In genomic region chr19:38029292-38029691, GRCm38 (mm10) we compare ENCODE assay signal across 15 mouse cellular contexts. TPM values are rescaled to one million over a fixed set of nuclear protein-coding genes. Genes with fewer than 3 reads are reported as not detected.
DNase-seq lines count a peak whose midpoint lies in the region; ATAC-seq and TF ChIP-seq lines count a peak whose summit lies in the region.
"Had no signal": no experiment of that assay in that cellular context is flagged by ENCODE, and none has a peak within 500 bp of the region (broad histone marks: within the 10 kb centered on the region; RNA-seq: fewer than 3 reads in every experiment).

No protein-coding gene starts in this region.

- 78% methylated on average over 3 of the region's 3 CpGs for WGBS in heart, embryonic 15.5 days
- 71% methylated on average over 3 of the region's 3 CpGs for WGBS in liver, embryonic 12.5 days (ENCODE audit: insufficient replicate concordance)
- 79% methylated on average over 3 of the region's 3 CpGs for WGBS in liver, embryonic 11.5 days
- 57% methylated on average over 3 of the region's 3 CpGs for WGBS in intestine, embryonic 16.5 days

- no peaks in the 10 kb centered on the region for H3K9me3 ChIP-seq in heart, embryonic 15.5 days (replicated peaks)
- H3K9me3 ChIP-seq in liver, embryonic 12.5 days (replicated peaks): no peaks in the 10 kb centered on the region
- H3K9me3 ChIP-seq in liver, embryonic 11.5 days (ENCODE audit: control insufficient read depth, low read length): no peaks in the 10 kb centered on the region
- no peaks in the 10 kb centered on the region for H3K9me3 ChIP-seq in CH12.LX (replicated peaks; ENCODE audit: low read length)
- H3K9me3 ChIP-seq in intestine, embryonic 16.5 days (ENCODE audit: control insufficient read depth, low read length): no peaks in the 10 kb centered on the region
- H3K9me3 ChIP-seq: heart, embryonic 12.5 days; hindbrain, embryonic 15.5 days; midbrain, embryonic 10.5 days had no signal

- no peaks in the 10 kb centered on the region for H3K36me3 ChIP-seq in heart, embryonic 15.5 days
- no peaks in the 10 kb centered on the region for H3K36me3 ChIP-seq in liver, embryonic 12.5 days
- no peaks in the 10 kb centered on the region for H3K36me3 ChIP-seq in liver, embryonic 11.5 days (ENCODE audit: control insufficient read depth, insufficient read depth, low read length)
- H3K36me3 ChIP-seq in CH12.LX (replicated peaks in 1 of 2; ENCODE audit: control insufficient read depth in 1 of 2, insufficient read depth in 1 of 2, low read length in 1 of 2): no peaks in the 10 kb centered on the region
- no peaks in the 10 kb centered on the region for H3K36me3 ChIP-seq in intestine, embryonic 16.5 days (ENCODE audit: control insufficient read depth, insufficient read depth, low read length)
- H3K36me3 ChIP-seq: heart, embryonic 12.5 days; hindbrain, embryonic 15.5 days; midbrain, embryonic 10.5 days had no signal

- no peak for TF ChIP-seq EP300 in CH12.LX (IDR thresholded peaks at IDR 0.05; ENCODE audit: low read length)

- H3K27me3 ChIP-seq in heart, embryonic 15.5 days: 0 out of 2 replicates have a peak, but pooled peaks cover 4% of the 10 kb centered on the region
- peaks cover 28% of the 10 kb centered on the region for H3K27me3 ChIP-seq in liver, embryonic 12.5 days (replicated peaks)
- peaks cover 3% of the 10 kb centered on the region; the same call in 1 of the 2 replicates for H3K27me3 ChIP-seq in liver, embryonic 11.5 days (replicated peaks; ENCODE audit: control insufficient read depth, insufficient read depth, low read length)
- no peaks in the 10 kb centered on the region for H3K27me3 ChIP-seq in CH12.LX (replicated peaks)
- H3K27me3 ChIP-seq in intestine, embryonic 16.5 days (replicated peaks; ENCODE audit: control insufficient read depth, insufficient read depth, low read length): no peaks in the 10 kb centered on the region
- H3K27me3 ChIP-seq: heart, embryonic 12.5 days; Patski had no signal

- H3K27ac ChIP-seq in heart, embryonic 15.5 days: peak overlapping the region; percentile 31; the same call in 1 of the 2 replicates
- H3K27ac ChIP-seq in liver, embryonic 12.5 days: peak overlapping the region; percentile 40; the same call in 1 of the 2 replicates
- no peak overlapping the region for H3K27ac ChIP-seq in liver, embryonic 11.5 days (ENCODE audit: low read depth, low read length)
- H3K27ac ChIP-seq in CH12.LX (ENCODE audit: insufficient read depth, low read depth): no peak overlapping the region
- peak overlapping the region; percentile 77 for H3K27ac ChIP-seq in intestine, embryonic 16.5 days (ENCODE audit: low read length)
- H3K27ac ChIP-seq: hindbrain, embryonic 15.5 days; liver, embryonic 14.5 days; midbrain, embryonic 10.5 days had no signal

- H3K4me3 ChIP-seq in heart, embryonic 15.5 days: no peak overlapping the region
- no peak overlapping the region for H3K4me3 ChIP-seq in liver, embryonic 12.5 days
- no peak overlapping the region for H3K4me3 ChIP-seq in liver, embryonic 11.5 days (ENCODE audit: low read depth, low read length)
- H3K4me3 ChIP-seq in CH12.LX (replicated peaks in 1 of 3; ENCODE audit: low read depth in 2 of 3, low read length in 2 of 3, poor library complexity in 1 of 3): no peak overlapping the region
- no peak overlapping the region for H3K4me3 ChIP-seq in intestine, embryonic 16.5 days (ENCODE audit: low read length)
- H3K4me3 ChIP-seq: heart, embryonic 12.5 days; hindbrain, embryonic 15.5 days; midbrain, embryonic 10.5 days had no signal

- ATAC-seq in heart, embryonic 15.5 days (replicated peaks; ENCODE audit: insufficient number of reproducible peaks, insufficient read depth, low FRiP score, low read depth): no peak
- ATAC-seq in liver, embryonic 12.5 days: no peak
- ATAC-seq in liver, embryonic 11.5 days (replicated peaks; ENCODE audit: low FRiP score): no peak
- no peak for ATAC-seq in intestine, embryonic 16.5 days
- ATAC-seq: Patski had no signal

- intact Hi-C loops in heart, postnatal 14 days (cut with DNase I): loop anchor here (2.0 kb wide), 1 partner anchor 14 kb away; the partner anchor contains the start of gene Myof

- H3K4me1 ChIP-seq in heart, embryonic 15.5 days (replicated peaks): peaks cover 46% of the 10 kb centered on the region
- H3K4me1 ChIP-seq in liver, embryonic 12.5 days: peaks cover 40% of the 10 kb centered on the region
- H3K4me1 ChIP-seq in liver, embryonic 11.5 days (replicated peaks; ENCODE audit: control insufficient read depth, insufficient read depth, low read length): peaks cover 8% of the 10 kb centered on the region; the same call in 1 of the 2 replicates
- peaks cover 18 to 72% of the 10 kb centered on the region in 2 experiments for H3K4me1 ChIP-seq in CH12.LX (ENCODE audit: control insufficient read depth in 1 of 2, insufficient read depth in 2 of 2)
- peaks cover 52% of the 10 kb centered on the region for H3K4me1 ChIP-seq in intestine, embryonic 16.5 days (ENCODE audit: control insufficient read depth, insufficient read depth, low read length)
- H3K4me1 ChIP-seq: hindbrain, embryonic 15.5 days had no signal

- dilution Hi-C loops in CH12.LX (cut with MboI; ENCODE audit: extremely low pct_ligation_motif_present, extremely low pct_unique_long_range_greater_than_20kb, low sequenced_read_pairs): no loop called here

- no peak for TF ChIP-seq RAD21 in CH12.LX (IDR thresholded peaks at IDR 0.05; ENCODE audit: low read depth, low read length)

- TF ChIP-seq POLR2A in CH12.LX (IDR thresholded peaks at IDR 0.05; ENCODE audit: low read depth, low read length): no peak

- in situ Hi-C loops in CH12.LX (cut with MboI; ENCODE audit: low pct_ligation_motif_present, low pct_unique_long_range_greater_than_20kb, low sequenced_read_pairs): no loop called here

- H3K79me2 ChIP-seq in CH12.LX (replicated peaks; ENCODE audit: control insufficient read depth, extremely low read depth, insufficient read depth, poor library complexity, severe bottlenecking): no peaks in the 10 kb centered on the region

- no peak overlapping the region for H3K4me2 ChIP-seq in heart, embryonic 15.5 days
- no peak overlapping the region for H3K4me2 ChIP-seq in liver, embryonic 12.5 days
- no peak overlapping the region for H3K4me2 ChIP-seq in liver, embryonic 11.5 days
- H3K4me2 ChIP-seq in CH12.LX (ENCODE audit: insufficient read depth, low read depth, poor library complexity, severe bottlenecking): peak overlapping the region; percentile 60; the same call in 1 of the 2 replicates
- 0 out of 2 replicates have a peak overlapping the region, but pooled peaks have one; percentile 6 for H3K4me2 ChIP-seq in intestine, embryonic 16.5 days (ENCODE audit: low read depth, low read length)
- H3K4me2 ChIP-seq: heart, embryonic 12.5 days; hindbrain, embryonic 15.5 days had no signal

- no peak for DNase-seq in heart, postnatal 14 days
- DNase-seq in liver, embryonic 11.5 days (ENCODE audit: low spot score): no peak
- DNase-seq in CH12.LX (ENCODE audit: extremely low read depth): no peak
- no peak for DNase-seq in yolk sac, embryonic 10.5 days (ENCODE audit: low spot score)
- no peak for DNase-seq in adrenal gland, postnatal 36 days
- DNase-seq: cerebellum, postnatal 14 days; left cerebral cortex, postnatal 4 days had no signal

- no peak overlapping the region for H3K9ac ChIP-seq in heart, embryonic 15.5 days
- H3K9ac ChIP-seq in liver, embryonic 12.5 days: no peak overlapping the region
- no peak overlapping the region for H3K9ac ChIP-seq in liver, embryonic 11.5 days (ENCODE audit: low read depth, low read length)
- H3K9ac ChIP-seq in CH12.LX (ENCODE audit: insufficient read depth, low read depth): peak overlapping the region; percentile 20; the same call in 1 of the 2 replicates
- no peak overlapping the region for H3K9ac ChIP-seq in intestine, embryonic 16.5 days (ENCODE audit: low read depth, low read length)
- H3K9ac ChIP-seq: heart, embryonic 12.5 days; hindbrain, embryonic 15.5 days; liver, embryonic 14.5 days had no signal

- no peak for TF ChIP-seq CTCF in CH12.LX (conservative IDR thresholded peaks at IDR 0.05 in 1 of 2, IDR thresholded peaks at IDR 0.05 in 1 of 2; ENCODE audit: low read depth in 2 of 2, low read length in 2 of 2)

TF ChIP-seq in CH12.LX, 34 proteins besides CTCF, POLR2A, EP300 and RAD21:
- TF ChIP-seq KAT2A (IDR thresholded peaks at IDR 0.05; ENCODE audit: insufficient replicate concordance, low read length): no peak
- no peak for TF ChIP-seq SIN3A (IDR thresholded peaks at IDR 0.05; ENCODE audit: low read length)

RNA-seq across cellular contexts. Expression of gene Myof, which starts 14.1 kb away (rescaled TPM):
- 5.5 and 7.8 TPM in 2 replicates for polyA plus RNA-seq in heart, embryonic 15.5 days (2015; fragmentation: Nextera tagmentation; extraction: Ambion mirVana)
- total RNA-seq in heart, postnatal 14 days (2021): 10 to 100 TPM; 14.3 to 15.9 TPM
- polyA plus RNA-seq in liver, embryonic 12.5 days (2016; fragmentation: Nextera tagmentation; extraction: Ambion mirVana): 0.66 and 0.97 TPM in 2 replicates
- 3.0 and 4.4 TPM in 2 replicates for polyA plus RNA-seq in liver, embryonic 11.5 days (2014; fragmentation: Nextera tagmentation; extraction: Ambion mirVana)
- total RNA-seq in CH12.LX (2012; rRNA removed) (0.29 and 0.30 TPM in 2 replicates), CH12.LX (2014; rRNA removed) (0.49 and 0.59 TPM in 2 replicates)
- polyA plus RNA-seq in CH12.LX (2012; ENCODE audit: insufficient read length, low read depth): 3.9 and 4.1 TPM in 2 replicates
- polyA plus RNA-seq in intestine, embryonic 16.5 days (2015; fragmentation: Nextera tagmentation; extraction: Ambion mirVana): 6.5 and 9.2 TPM in 2 replicates
- 10 to 100 TPM; 33.4 to 59.2 TPM for total RNA-seq in adrenal gland, postnatal 36 days (2021)

RNA-seq across cellular contexts. Expression of gene Cep55, which starts 25.5 kb away (rescaled TPM):
- 24.6 and 26.4 TPM in 2 replicates for polyA plus RNA-seq in heart, embryonic 15.5 days (2015; fragmentation: Nextera tagmentation; extraction: Ambion mirVana)
- total RNA-seq in heart, postnatal 14 days (2021): 1 to 10 TPM; 2.5 to 3.5 TPM
- 8.6 and 9.6 TPM in 2 replicates for polyA plus RNA-seq in liver, embryonic 12.5 days (2016; fragmentation: Nextera tagmentation; extraction: Ambion mirVana)
- polyA plus RNA-seq in liver, embryonic 11.5 days (2014; fragmentation: Nextera tagmentation; extraction: Ambion mirVana): 16.0 and 16.7 TPM in 2 replicates
- total RNA-seq in CH12.LX (2012; rRNA removed): 29.6 and 33.0 TPM in 2 replicates
- 76.2 and 90.8 TPM in 2 replicates for total RNA-seq in CH12.LX (2014; rRNA removed)
- 64.2 and 70.4 TPM in 2 replicates for polyA plus RNA-seq in CH12.LX (2012; ENCODE audit: insufficient read length, low read depth)
- 21.9 and 22.2 TPM in 2 replicates for polyA plus RNA-seq in intestine, embryonic 16.5 days (2015; fragmentation: Nextera tagmentation; extraction: Ambion mirVana)
- 1 to 10 TPM; 2.2 to 2.5 TPM for total RNA-seq in adrenal gland, postnatal 36 days (2021)

Comparison
In these comparisons a context has a peak if more than half of its experiments do, and no peak if none do; other contexts are left out.
1. H3K27ac ChIP-seq: peak in heart, embryonic 15.5 days (single experiment), liver, embryonic 12.5 days (single experiment) and intestine, embryonic 16.5 days (single experiment); none in liver, embryonic 11.5 days (single experiment) and CH12.LX (single experiment).
2. H3K4me2 ChIP-seq: peak in CH12.LX (single experiment) and intestine, embryonic 16.5 days (single experiment); none in heart, embryonic 15.5 days (single experiment), liver, embryonic 12.5 days (single experiment) and liver, embryonic 11.5 days (single experiment).